Mouse (Mus musculus) bone marrow, adult 2 months (tissue): ENCODE measurements around the gene Ccdc88b.

Experiments
- CTCF ChIP-seq: fragments of 200-500 bp; IDR thresholded peaks from 2 replicates; pipeline ENCODE4 v1.5.1; 2011; ENCODE audit warnings: low read length, control low read depth; ENCODE audit not compliant: control insufficient read depth, insufficient read depth
- POLR2A ChIP-seq: fragments of 200-500 bp; IDR thresholded peaks from 2 replicates; pipeline ENCODE4 v1.6.1; 2011; ENCODE audit warnings: low read depth, mild to moderate bottlenecking, control low read depth, low read length, borderline replicate concordance; ENCODE audit not compliant: control insufficient read depth

- no peak for TF ChIP-seq CTCF
- TF ChIP-seq POLR2A: no peak
Observed at GRCm38 (mm10) chr19:6875834-6876233, 17.8 kb upstream of the Ccdc88b start.
